Mouse (Mus musculus): Measurements from ENCODE around the gene Gngt2.

The Gngt2 gene

GRCm38 (mm10) chr11:95826317-95827167 lies 10.5 kb upstream of the Gngt2 start:
- no peak for ATAC-seq (ENCODE audit: low TSS enrichment)

GRCm38 (mm10) chr11:95827168-95827447 lies 9.9 kb upstream of the Gngt2 start:
- no peak for ATAC-seq (ENCODE audit: low TSS enrichment)

GRCm38 (mm10) chr11:95827464-95828085 lies 9.4 kb upstream of the Gngt2 start:
- ATAC-seq (ENCODE audit: low TSS enrichment): no peak

- no peak for ATAC-seq (ENCODE audit: low TSS enrichment)
Measured at GRCm38 (mm10) chr11:95828181-95828964, 8.6 kb upstream of the Gngt2 start.

- ATAC-seq (ENCODE audit: low TSS enrichment): no peak
Measured at GRCm38 (mm10) chr11:95829526-95830050, 7.4 kb upstream of the Gngt2 start.

- ATAC-seq (ENCODE audit: low TSS enrichment): no peak
Measured at GRCm38 (mm10) chr11:95830411-95831275, 6.4 kb upstream of the Gngt2 start.

- ATAC-seq (ENCODE audit: low TSS enrichment): no peak
Measured at GRCm38 (mm10) chr11:95831276-95831619, 5.8 kb upstream of the Gngt2 start.

GRCm38 (mm10) chr11:95831641-95832040 lies 5.4 kb upstream of the Gngt2 start:
- no peak for ATAC-seq (ENCODE audit: low TSS enrichment)

- ATAC-seq (ENCODE audit: low TSS enrichment): no peak
Measured at GRCm38 (mm10) chr11:95832129-95833005, 4.6 kb upstream of the Gngt2 start.

GRCm38 (mm10) chr11:95833006-95833570 lies 3.9 kb upstream of the Gngt2 start:
- no peak for ATAC-seq (ENCODE audit: low TSS enrichment)

GRCm38 (mm10) chr11:95833631-95834142 lies 3.3 kb upstream of the Gngt2 start:
- ATAC-seq (ENCODE audit: low TSS enrichment): peak; percentile 18; the same call in 1 of the 2 replicates

- 0 out of 2 replicates have a peak, but pooled peaks have one; percentile 8 for ATAC-seq (ENCODE audit: low TSS enrichment)
Measured at GRCm38 (mm10) chr11:95834143-95834667, 2.8 kb upstream of the Gngt2 start.

- ATAC-seq (ENCODE audit: low TSS enrichment): no peak
Measured at GRCm38 (mm10) chr11:95834742-95835710, 2.0 kb upstream of the Gngt2 start.

GRCm38 (mm10) chr11:95835832-95836231 lies 1.2 kb upstream of the Gngt2 start:
- no peak for ATAC-seq (ENCODE audit: low TSS enrichment)

GRCm38 (mm10) chr11:95836433-95836832 lies 583 bp upstream of the Gngt2 start:
- ATAC-seq (ENCODE audit: low TSS enrichment): no peak

- no peak for ATAC-seq (ENCODE audit: low TSS enrichment)
Measured at GRCm38 (mm10) chr11:95838598-95838997, 1.6 kb downstream of the Gngt2 start.

- no peak for ATAC-seq (ENCODE audit: low TSS enrichment)
Measured at GRCm38 (mm10) chr11:95838999-95839868, 2.2 kb downstream of the Gngt2 start.
